Mouse (Mus musculus): ENCODE results near the gene Zc2hc1b. TPM values are rescaled to one million over a fixed set of nuclear protein-coding genes. Genes with fewer than 3 reads are reported as not detected.

The Zc2hc1b gene
- polyA plus RNA-seq, 1 experiment from 2014 or later: not detected

GRCm38 (mm10) chr10:13184170-13184766, 6.4 kb upstream of the Zc2hc1b start:
- WGBS (ENCODE audit: insufficient replicate concordance): 46% methylated on average over 4 of the region's 4 CpGs
- Histone ChIP-seq H3K9ac (replicated peaks) (no peak overlapping the region), H3K4me2 (ENCODE audit: low read depth, low read length) (no peak overlapping the region), H3K27ac (ENCODE audit: low read depth) (no peak overlapping the region), H3K4me1 (ENCODE audit: insufficient read depth) (0 out of 2 replicates have a peak, but pooled peaks cover 6% of the 10 kb centered on the region), H3K27me3 (ENCODE audit: insufficient read depth, low read length) (no peaks in the 10 kb centered on the region), H3K36me3 (replicated peaks; ENCODE audit: insufficient read depth, low read length) (peaks cover 44% of the 10 kb centered on the region), H3K9me3 (ENCODE audit: low read length) (no peaks in the 10 kb centered on the region), H3K4me3 (ENCODE audit: low read depth, low read length) (no peak overlapping the region)
- DNase-seq (no peak), ATAC-seq (no peak)
- no peak for TF ChIP-seq EP300 (IDR thresholded peaks at IDR 0.05; ENCODE audit: low read depth)
- no peak for TF ChIP-seq CTCF (IDR thresholded peaks at IDR 0.05; ENCODE audit: low read depth)

- peaks cover 59% of the 10 kb centered on the region for H3K36me3 ChIP-seq (replicated peaks; ENCODE audit: insufficient read depth, low read length)
Observed at GRCm38 (mm10) chr10:13180211-13180610, 2.4 kb upstream of the Zc2hc1b start.

GRCm38 (mm10) chr10:13175866-13176265, 2.0 kb downstream of the Zc2hc1b start:
- H3K27me3 ChIP-seq (ENCODE audit: insufficient read depth, low read length): no peaks in the 10 kb centered on the region
- 75% methylated on average over 7 of the region's 7 CpGs for WGBS (ENCODE audit: insufficient replicate concordance)
- ATAC-seq (no peak), DNase-seq (no peak)
- H3K27ac ChIP-seq (ENCODE audit: low read depth): no peak overlapping the region
- no peak for TF ChIP-seq EP300 (IDR thresholded peaks at IDR 0.05; ENCODE audit: low read depth)
- no peak for TF ChIP-seq CTCF (IDR thresholded peaks at IDR 0.05; ENCODE audit: low read depth)
- peaks cover 36% of the 10 kb centered on the region for H3K36me3 ChIP-seq (replicated peaks; ENCODE audit: insufficient read depth, low read length)
- H3K9me3 ChIP-seq (ENCODE audit: low read length): no peaks in the 10 kb centered on the region
- no peak overlapping the region for H3K4me3 ChIP-seq (ENCODE audit: low read depth, low read length)
- H3K9ac ChIP-seq (replicated peaks): no peak overlapping the region
- no peak overlapping the region for H3K4me2 ChIP-seq (ENCODE audit: low read depth, low read length)
- H3K4me1 ChIP-seq (ENCODE audit: insufficient read depth): no peaks in the 10 kb centered on the region

More at GRCm38 (mm10) chr10:13180211-13180610, 2.4 kb upstream of the Zc2hc1b start:
- Histone ChIP-seq H3K9me3 (ENCODE audit: low read length) (no peaks in the 10 kb centered on the region), H3K9ac (replicated peaks) (no peak overlapping the region), H3K27ac (ENCODE audit: low read depth) (no peak overlapping the region), H3K4me3 (ENCODE audit: low read depth, low read length) (no peak overlapping the region), H3K27me3 (ENCODE audit: insufficient read depth, low read length) (no peaks in the 10 kb centered on the region), H3K4me2 (ENCODE audit: low read depth, low read length) (no peak overlapping the region), H3K4me1 (ENCODE audit: insufficient read depth) (0 out of 2 replicates have a peak, but pooled peaks cover 6% of the 10 kb centered on the region)
- TF ChIP-seq EP300 (IDR thresholded peaks at IDR 0.05; ENCODE audit: low read depth): no peak
- no peak for TF ChIP-seq CTCF (IDR thresholded peaks at IDR 0.05; ENCODE audit: low read depth)
- ATAC-seq (no peak), DNase-seq (no peak)
- 81% methylated on average over 7 of the region's 7 CpGs for WGBS (ENCODE audit: insufficient replicate concordance)

DNA sequence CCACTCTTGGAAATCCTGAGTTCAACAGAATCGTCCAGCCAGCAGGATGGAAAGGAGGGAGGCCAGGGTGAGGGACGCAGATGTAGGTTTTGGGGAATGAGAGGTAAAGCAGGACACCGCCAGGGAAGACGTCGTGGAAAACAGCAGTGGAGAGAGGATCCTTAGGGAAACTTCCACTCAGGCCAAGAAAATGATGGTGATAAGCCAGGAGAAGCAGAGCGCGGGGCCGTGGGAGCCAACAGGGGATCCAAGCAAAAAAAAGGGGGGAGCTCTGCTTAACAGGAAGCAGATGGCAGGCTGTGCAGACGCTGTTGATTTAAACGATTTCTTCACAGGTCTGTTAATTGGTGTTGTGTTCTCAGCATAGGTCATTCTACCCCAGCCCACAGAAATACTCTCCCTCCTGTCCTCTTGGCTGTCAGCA, 5.0 kb downstream of the Zc2hc1b start:
- Histone ChIP-seq H3K4me3 (ENCODE audit: low read depth, low read length) (no peak overlapping the region), H3K4me1 (ENCODE audit: insufficient read depth) (no peaks in the 10 kb centered on the region), H3K9me3 (ENCODE audit: low read length) (no peaks in the 10 kb centered on the region), H3K4me2 (ENCODE audit: low read depth, low read length) (no peak overlapping the region), H3K27me3 (ENCODE audit: insufficient read depth, low read length) (no peaks in the 10 kb centered on the region), H3K9ac (replicated peaks) (no peak overlapping the region), H3K27ac (ENCODE audit: low read depth) (no peak overlapping the region), H3K36me3 (replicated peaks; ENCODE audit: insufficient read depth, low read length) (peaks cover 10% of the 10 kb centered on the region)
- TF ChIP-seq EP300 (IDR thresholded peaks at IDR 0.05; ENCODE audit: low read depth): no peak
- no peak for TF ChIP-seq CTCF (IDR thresholded peaks at IDR 0.05; ENCODE audit: low read depth)
- ATAC-seq (no peak), DNase-seq (no peak)
- WGBS (ENCODE audit: insufficient replicate concordance): 39% methylated on average over 10 of the region's 10 CpGs

DNA sequence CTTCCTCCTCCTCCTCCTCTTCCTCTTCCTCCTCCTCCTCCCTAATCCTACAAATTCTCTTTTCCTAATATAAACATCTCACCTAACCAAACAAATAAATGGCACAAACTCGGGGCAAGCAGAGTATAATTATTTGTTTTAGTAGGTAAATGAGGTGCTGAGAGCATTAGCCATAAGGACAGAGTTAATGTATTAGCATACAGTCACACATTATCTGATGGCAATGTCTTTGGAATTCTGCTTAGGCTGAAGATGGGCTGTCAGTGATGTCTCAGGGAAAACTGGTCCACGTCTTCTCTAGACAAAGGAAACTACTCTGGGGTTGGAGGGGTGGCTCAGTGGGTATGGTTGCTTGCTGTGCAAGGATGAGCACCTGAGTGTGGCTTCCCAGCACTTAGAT, 6.4 kb downstream of the Zc2hc1b start:
- ATAC-seq: no peak
- Histone ChIP-seq H3K9me3 (ENCODE audit: low read length) (no peaks in the 10 kb centered on the region), H3K27ac (ENCODE audit: low read depth) (no peak overlapping the region), H3K27me3 (ENCODE audit: insufficient read depth, low read length) (no peaks in the 10 kb centered on the region), H3K4me1 (ENCODE audit: insufficient read depth) (no peaks in the 10 kb centered on the region), H3K4me2 (ENCODE audit: low read depth, low read length) (no peak overlapping the region), H3K9ac (replicated peaks) (no peak overlapping the region), H3K36me3 (replicated peaks; ENCODE audit: insufficient read depth, low read length) (no peaks in the 10 kb centered on the region), H3K4me3 (ENCODE audit: low read depth, low read length) (no peak overlapping the region)
- TF ChIP-seq EP300 (IDR thresholded peaks at IDR 0.05; ENCODE audit: low read depth): no peak
- TF ChIP-seq CTCF (IDR thresholded peaks at IDR 0.05; ENCODE audit: low read depth): no peak
- 40% methylated on average over 2 of the region's 2 CpGs for WGBS (ENCODE audit: insufficient replicate concordance)
- DNase-seq: no peak

GRCm38 (mm10) chr10:13170739-13171448, 6.9 kb downstream of the Zc2hc1b start:
- TF ChIP-seq CTCF (IDR thresholded peaks at IDR 0.05; ENCODE audit: low read depth) (no peak), EP300 (IDR thresholded peaks at IDR 0.05; ENCODE audit: low read depth) (no peak)
- DNase-seq: no peak
- Histone ChIP-seq H3K9ac (replicated peaks) (no peak overlapping the region), H3K36me3 (replicated peaks; ENCODE audit: insufficient read depth, low read length) (no peaks in the 10 kb centered on the region), H3K4me3 (ENCODE audit: low read depth, low read length) (no peak overlapping the region), H3K4me2 (ENCODE audit: low read depth, low read length) (no peak overlapping the region), H3K27me3 (ENCODE audit: insufficient read depth, low read length) (no peaks in the 10 kb centered on the region), H3K27ac (ENCODE audit: low read depth) (no peak overlapping the region), H3K9me3 (ENCODE audit: low read length) (no peaks in the 10 kb centered on the region), H3K4me1 (ENCODE audit: insufficient read depth) (no peaks in the 10 kb centered on the region)
- 45% methylated on average over 12 of the region's 12 CpGs for WGBS (ENCODE audit: insufficient replicate concordance)
- no peak for ATAC-seq

Measured in liver, postnatal 0 days (tissue).